Mouse (Mus musculus) gastrocnemius, postnatal 25 days (tissue): ENCODE results near the gene Akt1s1. TPM values are rescaled to one million over a fixed set of nuclear protein-coding genes. Genes with fewer than 3 reads are reported as not detected.
"Not testable (repeated sequence)": the region's sequence is repeated elsewhere in the genome, so short reads cannot be mapped to it uniquely, and the experiment has no call there.

ENCODE experiments used
- DNase-seq: peaks from one replicate; pipeline ENCODE4 v3.0.0; 2022
- total RNA-seq, 2 experiments: library from RNA; stranded (reverse); gene quantifications; 1 replicate in 1 of 2; 2 replicates in 1 of 2; pipeline ENCODE4 v1.2.3; 2021

Akt1s1 gene
- total RNA-seq, 2 experiments from 2014 or later: 103 to 113 TPM

DNA sequence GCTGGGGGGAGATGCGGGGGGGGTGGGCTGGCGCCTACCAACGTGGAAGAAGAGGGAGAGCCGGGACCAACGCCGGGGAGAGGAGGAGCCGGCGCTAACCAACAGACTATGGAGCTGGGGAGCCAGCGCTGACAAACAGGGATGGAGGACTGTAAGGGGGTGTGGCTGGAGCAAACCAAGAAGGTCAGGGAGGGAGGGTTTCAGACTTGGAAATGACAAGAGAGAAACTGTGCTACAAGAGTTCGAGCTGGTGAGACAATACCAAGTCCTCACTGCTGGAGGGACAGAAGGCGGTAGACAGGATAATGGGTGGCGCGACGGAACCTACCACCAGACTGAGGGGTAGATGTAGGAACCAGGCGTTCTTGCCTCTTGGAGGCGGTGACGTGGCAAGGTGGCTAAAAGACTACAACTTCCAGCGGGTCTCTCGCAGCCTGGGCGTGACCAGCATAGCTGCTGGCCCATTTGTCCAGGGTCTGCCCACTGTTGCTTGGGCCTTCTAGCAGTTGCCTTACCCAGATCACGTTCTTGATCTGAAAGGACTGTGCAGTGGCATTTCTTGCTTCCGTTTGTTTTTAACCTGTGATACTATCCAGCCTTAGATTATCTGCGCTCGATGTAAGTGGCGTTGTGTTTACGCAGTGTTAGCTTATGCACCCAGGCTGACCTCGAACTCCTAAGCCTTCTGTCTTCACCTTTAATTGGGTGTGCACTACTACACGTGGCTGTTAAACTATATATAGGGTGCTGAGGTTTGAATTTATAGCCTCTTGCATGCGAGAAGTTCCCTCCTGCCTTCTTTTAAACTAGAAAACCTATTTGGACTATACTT lies 21.1 kb downstream of the Akt1s1 start, which contains the start of gene Ptov1:
Gene Ptov1, minus strand, starts transcription at position 92 of the 832 bp plus-strand sequence.
- peak; percentile 94 for DNase-seq

DNA sequence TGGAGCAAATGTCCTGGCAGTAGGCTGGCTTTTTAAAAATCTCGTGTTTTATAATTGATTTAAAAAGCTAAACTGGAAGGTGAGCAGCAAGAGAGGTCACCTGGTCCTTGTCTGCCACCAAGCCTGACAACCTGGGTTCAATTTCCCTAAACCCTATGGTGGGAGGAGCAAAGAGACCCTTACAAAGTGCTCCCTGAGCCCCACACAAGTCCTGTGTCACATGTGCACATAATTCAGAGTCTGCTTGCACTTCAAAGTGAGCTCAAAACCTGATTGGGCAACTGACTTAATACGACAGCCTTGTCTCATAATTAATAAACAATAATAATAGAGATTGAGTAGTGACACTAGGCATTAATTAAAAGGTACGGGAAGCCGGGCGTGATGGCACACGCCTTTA lies 21.8 kb downstream of the Akt1s1 start:
- DNase-seq: no peak

DNA sequence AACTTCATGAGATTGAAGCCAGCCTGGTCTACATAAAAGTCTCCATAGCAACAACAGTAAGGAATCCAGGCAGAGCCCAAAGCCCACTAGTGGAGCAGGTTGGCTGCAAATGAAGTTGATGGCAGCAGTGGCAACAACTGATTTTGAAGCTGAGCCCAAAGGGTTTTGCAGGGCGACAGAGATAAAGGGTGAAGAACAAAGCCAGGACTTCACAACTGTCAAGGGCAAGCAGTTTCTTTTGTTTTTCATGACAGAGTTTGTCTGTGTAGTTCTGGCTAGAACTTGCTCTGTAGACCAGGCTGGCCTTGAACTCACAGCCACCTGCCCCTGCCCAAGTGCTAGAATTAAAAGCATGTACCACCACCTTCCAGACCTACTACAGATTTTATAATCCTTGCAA lies 22.4 kb downstream of the Akt1s1 start:
- DNase-seq: no peak

DNA sequence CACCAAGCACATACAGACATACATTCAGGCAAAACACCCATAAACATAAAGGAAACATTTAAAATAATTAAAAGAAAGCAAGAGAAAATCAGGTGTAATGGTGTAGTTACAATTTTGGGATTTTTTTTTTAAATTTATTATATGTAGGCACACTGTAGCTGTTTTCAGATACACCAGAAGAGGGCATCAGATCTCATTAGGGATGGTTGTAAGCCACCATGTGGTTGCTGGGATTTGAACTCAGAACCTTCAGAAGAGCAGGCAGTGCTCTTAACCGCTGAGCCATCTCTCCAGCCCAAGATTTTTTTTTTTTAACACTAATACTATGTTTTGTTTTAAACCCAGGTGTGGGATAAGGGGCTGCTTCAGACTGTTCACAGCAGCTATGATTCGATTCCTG lies 23.0 kb downstream of the Akt1s1 start:
- DNase-seq: not testable (repeated sequence)

DNA sequence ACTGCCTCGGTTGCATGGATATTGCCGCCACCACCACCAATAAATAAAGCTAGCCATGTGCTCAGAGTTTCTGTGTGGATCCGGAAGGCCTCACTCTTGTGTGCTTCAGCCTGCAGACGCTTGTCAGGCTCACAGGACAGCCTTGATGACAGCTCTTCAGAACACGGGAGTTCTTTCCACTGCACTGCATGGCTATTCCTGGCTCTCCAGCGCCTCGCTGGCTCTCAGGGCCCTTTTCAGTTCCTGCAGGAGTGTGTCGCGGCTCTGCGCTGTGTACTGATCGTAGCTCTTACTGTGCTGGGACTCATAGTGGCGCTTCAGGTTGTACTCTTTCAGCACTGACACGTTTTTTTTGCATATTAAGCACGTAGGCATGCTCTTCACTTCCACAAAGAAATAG lies 29.0 kb downstream of the Akt1s1 start:
- DNase-seq: no peak

DNA sequence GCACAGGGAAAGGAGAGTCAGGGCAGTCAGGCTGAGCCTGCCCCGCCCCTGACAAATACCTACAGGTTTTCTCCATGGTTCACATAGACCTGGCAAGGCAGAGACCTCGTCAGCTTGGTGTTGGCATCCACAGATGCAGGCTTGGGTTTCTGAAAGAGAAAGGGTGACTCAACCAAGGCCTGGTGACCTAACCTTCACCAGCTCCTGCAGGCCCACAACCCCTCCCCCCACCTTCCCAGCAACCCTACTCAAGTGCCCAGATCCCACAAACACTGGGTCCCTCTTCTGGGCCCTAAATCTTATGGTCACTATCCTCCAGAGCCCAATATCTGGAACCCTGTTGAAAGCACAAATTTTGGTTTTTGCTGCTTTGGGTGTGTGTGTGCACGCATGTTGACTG lies 34.2 kb downstream of the Akt1s1 start:
- DNase-seq: no peak

DNA sequence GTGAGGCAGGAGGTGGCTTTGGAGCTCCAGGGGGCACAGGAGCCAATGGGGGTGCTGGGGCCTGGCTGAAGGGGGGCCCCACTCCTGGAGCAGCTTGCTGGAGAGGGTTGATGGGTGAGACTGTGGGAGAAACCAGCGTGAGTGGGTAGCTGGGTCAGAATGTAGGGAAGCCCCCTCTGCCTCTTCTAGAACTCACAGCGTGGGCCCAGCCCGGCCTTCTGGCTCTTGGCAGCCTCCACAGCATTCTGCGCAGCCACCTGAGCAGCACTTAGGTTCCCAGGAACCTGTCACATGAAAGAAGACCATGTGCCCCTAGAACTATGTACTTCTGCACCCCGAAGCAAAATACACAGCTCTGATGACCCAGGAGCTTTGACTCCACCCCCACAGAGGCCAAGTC lies 35.8 kb downstream of the Akt1s1 start:
- DNase-seq: no peak

DNA sequence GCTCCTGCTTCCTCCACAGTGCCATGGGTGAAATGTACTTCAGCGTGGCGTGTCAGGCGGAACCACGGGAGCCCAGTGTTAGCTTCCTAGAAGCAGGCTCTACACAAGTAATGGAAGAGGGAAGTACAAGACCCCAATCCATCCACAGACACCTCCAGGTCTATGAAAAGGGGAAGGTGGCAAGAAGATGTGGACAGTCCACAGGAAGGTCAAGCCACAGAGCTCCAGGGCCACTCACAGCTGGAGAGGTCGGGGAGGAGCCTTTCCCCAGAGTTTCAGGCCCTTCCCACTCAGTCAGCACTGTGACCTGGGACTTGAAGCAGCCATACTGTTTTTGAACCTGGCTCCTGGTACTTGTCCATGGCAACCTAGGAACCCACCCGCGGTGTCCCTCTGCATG lies 38.2 kb downstream of the Akt1s1 start:
- no peak for DNase-seq

DNA sequence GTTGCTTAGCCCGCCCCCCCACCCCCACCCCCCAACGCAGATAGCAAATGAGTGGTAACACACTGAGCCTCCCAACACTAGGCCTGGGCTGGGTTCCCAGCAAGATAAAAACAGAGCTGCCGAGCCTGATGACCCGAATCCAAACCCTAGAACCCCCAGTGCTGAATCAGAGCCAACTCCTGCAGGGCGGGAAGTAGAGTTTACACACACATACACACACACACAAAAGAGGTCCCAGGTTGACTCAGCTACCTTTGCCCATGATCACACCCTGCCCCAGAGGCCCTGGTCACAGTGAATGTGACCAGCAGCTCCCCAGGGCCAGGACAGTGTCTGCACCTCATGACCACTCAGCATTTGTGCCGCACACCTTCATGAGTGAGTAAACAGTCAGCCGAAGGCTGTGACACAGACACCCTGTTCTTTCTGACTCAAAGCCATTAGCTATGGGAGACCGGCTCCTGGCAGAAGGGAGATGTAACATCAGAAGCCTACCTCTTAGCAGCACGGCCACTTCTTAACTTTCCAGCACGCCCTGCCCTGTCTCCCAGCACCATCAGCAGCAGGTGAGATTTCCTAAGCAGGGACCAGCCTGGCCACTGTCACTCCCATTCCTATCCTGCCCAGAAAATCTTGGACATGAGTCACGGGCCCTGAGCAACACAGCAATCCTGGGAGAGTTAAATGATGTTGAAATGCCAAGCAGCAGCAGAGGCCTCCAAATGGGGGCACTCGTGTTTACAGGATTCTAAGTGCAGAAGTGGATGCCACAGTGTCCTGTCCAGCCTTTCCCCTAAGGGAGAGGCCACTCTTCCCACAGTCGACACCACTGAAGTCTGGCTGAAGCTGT lies 39.7 kb downstream of the Akt1s1 start:
- DNase-seq: no peak

DNA sequence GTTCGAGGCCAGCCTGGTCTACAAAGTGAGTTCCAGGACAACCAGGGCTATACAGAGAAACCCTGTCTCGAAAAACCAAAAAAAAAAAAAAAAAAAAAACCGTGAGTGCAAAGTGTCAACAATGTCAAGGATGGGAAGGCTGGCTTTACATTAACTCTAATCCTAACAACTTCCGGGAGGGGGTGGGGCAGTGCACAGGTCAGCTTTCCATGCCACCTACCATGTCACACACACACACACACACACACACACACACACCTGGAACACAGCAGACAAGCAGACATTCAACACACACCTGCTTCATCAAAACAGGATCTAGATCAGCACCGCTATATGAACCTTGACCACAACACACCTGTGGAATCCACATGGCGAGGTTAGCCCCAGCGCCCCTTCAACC lies 41.4 kb downstream of the Akt1s1 start:
- no peak for DNase-seq

DNA sequence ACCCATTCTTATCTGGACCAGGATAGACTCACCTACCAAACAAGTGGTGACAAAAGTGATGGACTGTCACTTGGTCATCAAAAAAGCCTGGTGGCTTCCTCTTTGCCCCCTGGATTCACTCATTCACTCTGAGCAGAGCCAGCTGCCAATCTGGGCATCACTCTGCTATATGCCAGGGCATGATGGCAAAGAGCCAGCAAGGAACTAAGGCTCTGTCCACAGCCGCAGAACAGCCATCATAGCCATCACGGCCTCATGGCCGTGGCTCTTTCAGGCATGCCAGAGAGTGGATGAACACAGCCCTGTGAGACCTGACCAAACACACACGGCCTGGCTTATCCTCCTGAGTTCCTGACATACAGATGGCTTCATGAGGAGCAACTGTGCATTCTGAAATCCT lies 41.9 kb downstream of the Akt1s1 start:
- no peak for DNase-seq

DNA sequence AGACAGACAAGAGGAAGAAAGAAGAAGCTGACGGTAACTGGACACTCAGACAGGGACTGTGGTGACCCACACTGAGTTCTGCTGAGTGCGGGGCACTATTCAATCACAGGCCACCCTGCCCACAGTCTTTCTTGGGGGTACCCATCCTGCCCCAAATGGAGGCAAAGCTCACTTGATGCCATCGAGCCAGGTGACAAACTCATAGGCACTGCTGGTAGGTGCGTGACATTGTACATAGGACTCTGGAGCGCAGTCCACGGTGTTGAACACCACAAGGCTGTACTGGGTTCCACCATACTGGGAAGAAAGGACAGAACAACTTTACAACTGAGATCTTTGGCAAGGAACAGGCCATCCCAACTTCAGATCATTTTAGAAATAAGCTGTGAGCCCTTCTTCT lies 42.8 kb downstream of the Akt1s1 start:
- DNase-seq: no peak

DNA sequence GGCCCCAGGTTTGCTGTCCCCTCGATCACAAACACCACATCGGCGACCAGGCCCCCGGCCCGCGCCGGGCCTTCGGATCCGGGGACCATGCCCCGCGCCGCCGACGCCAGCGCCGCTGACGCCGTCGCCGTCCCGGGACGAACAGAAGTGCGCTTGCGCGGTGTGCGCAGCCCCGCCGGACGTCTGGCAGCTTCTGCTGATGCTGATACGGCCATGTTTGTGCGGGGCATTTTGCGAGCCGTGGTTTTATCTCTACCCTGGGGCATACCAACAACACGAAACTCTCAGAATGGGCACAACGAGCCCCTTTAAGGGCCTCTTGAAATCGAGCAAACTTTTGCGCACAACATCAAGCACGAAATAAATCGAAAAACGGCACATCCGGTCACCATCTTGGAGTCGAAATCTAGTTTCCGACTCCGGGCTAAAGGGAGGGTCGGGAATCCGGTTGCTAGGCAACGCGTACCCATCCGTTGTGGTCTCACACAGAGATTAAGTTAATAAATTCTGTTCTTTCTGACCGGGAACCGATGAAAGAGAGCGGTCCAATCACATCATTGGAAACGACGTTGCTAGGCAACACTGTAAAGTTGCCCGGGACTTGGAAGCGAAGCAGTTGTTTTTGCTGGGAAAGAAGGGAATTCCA lies 43.6 kb downstream of the Akt1s1 start, which contains the start of gene Med25:
Gene Med25, minus strand, starts transcription at position 437 of the 646 bp plus-strand sequence.
- DNase-seq: peak; percentile 87

DNA sequence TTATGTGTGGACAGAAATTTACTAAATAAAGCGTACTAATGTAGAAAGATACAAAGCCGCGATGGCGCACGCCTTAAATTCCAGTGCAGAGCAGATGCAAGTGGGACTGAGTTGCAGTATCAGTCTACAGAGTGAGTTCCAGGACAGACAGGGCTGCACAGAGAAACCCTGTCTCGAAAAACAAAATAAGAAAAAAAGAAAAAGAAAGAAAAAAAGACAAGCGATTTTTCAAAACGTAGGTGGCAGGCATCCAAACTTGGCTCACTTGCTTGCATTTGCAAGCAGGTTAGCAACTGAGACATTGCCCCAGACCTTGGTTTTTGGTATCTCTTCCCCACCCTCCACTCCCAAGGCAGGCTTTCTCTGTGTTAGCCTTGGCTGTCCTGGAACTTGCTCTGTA lies 44.4 kb downstream of the Akt1s1 start:
- no peak for DNase-seq

DNA sequence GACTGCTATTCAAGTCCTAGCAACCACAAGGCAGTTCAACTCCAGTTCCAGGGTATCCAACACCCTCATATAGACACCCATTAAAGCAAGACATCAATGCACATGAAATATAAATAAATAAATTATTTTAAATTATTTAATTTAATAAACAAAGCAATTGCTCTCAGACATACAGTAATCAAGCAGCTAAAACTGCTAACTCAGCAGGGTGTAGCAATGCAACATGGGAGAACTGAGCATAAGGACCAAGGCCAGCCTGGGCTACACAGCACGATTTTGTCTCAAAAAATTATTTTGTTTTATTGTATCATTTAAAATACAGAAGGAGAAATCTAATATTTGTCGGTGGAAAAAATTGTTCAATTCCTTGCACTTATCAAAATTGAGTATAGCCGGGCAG lies 45.4 kb downstream of the Akt1s1 start:
- no peak for DNase-seq

DNA sequence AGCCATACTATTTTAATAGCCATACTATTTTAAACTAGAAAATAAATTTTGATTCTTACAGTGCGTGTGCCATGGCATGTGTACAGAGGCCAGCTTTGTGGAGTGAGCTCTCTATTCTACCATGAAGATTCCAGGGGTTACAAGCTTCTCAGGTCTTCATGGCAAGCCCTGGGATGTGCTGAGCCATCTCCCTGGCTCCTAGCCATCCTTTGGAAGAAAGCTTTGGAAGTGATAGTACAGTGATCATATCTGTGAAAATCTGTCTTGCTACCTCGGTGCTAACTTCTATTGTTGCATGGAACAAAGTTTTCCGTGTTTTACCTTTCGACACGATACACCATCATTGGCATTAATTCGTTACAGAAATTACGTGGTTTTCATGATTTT lies 46.4 kb downstream of the Akt1s1 start:
- no peak for DNase-seq

DNA sequence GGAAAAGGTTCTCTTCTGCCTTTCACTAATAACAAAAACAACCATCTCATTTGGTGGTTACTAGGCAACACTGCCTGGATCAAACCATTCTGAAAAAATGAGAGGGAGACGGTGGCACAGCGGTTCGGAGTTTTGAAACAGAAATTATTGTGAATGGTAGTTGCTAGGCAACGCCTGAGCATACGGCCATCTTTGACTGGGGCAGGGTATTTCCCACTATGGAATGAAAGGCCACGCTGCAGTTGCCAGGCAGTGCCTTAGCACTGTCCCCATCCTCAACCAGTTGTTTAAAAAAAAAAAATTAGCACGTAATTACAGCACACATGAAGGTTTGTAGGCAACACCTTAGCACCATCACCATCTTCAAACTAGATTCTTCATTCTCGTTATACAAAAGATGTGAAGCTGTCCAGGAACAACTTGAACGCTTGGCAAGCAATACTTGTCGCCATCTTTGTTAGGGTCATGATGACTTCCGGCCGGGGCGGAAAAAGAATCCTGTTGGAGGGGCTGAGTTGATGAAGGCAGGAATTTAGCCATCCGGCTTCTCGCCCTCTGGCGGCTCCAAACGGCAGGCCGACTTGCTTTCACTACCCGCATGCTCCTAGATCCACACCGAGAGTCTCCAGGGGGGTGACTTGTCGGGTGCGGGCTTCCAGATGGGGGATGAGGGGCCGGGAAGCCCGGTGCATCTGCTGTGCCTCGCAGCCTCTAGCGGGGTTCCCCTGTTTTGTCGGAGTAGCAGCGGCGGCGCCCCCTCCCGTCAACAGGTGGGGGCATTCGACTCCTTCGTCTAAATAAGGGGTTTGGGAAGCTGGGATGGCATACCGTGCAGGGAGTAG lies 47.0 kb downstream of the Akt1s1 start, which contains the start of gene Fuz:
Gene Fuz, plus strand, starts transcription at position 487 of the 842 bp plus-strand sequence.
- peak; percentile 88 for DNase-seq

DNA sequence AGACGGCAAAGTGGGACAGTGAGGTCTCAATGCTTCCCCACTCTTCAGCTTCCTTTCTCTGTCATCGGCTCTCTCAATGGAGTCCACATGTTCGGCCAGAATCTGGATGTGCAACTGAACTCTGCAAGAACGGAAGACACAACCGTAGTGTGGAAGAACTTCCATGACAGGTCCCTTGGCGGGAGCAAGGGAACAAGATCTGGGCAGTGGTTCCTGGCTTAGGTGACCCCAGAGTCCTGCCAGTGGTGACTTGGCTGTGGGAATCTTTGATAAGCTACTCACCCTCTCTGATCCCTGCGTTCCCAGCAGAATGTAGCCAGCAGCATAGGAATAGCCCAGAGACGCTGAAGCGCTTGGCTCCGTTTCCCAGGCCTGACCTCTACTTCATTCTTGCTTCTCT lies 47.7 kb downstream of the Akt1s1 start:
- no peak for DNase-seq

DNA sequence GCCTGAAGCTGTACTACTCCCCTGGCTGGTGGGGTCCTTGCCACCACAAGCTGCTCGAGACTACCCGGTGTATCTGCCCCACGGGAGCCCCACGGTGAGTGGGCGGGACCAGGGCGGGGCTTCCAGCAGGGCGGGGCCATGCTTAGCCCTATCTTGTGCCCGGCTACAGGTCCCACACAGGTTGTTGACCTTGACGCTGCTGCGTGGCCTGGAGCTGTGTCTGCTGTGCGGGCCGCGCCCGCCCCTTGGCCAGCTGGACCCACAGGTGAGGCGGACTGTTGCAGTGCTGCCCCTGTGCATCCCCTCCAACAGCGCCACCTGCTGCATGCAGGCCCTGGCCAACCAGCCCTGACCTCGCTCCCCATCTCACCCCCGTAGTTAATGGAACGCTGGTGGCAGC lies 49.8 kb downstream of the Akt1s1 start:
- no peak for DNase-seq

DNA sequence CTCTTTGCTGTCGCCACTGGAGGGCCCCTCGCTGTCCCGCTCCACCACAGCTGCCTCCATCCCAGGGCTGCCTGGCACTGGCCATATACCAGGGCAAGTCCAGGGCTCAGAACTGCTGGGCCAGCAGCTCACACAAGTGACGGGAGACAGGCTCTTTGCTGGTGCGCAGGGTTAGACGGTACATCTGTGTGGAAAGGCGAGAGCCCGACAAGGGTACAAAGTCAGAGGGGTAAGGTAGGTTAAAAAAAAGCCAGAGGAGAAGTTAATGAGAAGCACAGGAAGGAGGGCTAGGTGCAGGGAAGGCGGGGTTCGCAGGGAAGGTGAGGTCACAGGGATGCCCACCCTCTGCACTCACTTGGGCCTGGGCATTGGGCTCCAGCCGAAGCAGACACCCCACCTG lies 51.8 kb downstream of the Akt1s1 start:
- DNase-seq: no peak

DNA sequence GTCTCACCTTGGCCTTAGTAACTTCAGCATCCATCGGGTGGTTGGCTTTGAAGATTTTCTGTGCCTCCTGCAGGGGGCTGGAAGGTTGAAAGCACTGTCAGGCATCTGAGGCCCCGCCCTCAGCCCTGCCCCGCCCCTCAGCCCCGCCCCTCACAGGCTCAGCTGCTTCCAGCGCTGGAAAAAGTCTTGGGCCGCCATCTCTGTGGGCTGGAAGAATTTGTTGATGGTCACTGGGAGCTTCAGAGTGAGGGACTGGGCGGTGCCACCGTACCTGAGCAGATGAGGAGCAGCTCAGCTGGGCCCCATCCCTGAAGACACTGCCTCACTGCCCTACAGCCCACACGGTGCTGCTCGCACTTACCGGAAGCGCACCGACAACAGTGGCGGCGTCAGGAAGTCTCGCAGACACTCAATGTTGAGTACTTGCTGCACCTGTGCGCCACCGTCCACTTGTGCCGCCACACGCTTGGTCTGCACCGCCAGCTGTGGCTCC lies 52.5 kb downstream of the Akt1s1 start:
- DNase-seq: no peak
